Mouse (Mus musculus) stomach, postnatal 0 days (tissue): ENCODE measurements around the gene Adamtsl1. TPM values are rescaled to one million over a fixed set of nuclear protein-coding genes. Genes with fewer than 3 reads are reported as not detected.

ENCODE experiments used
- ATAC-seq: fragments of 200-750 bp; cut with Nextera tagmentation; 2 replicates; pipeline ENCODE4 v1.8.0; 2017; ENCODE audit not compliant: low FRiP score, low TSS enrichment
- DNase-seq: peaks from one replicate; pipeline ENCODE4 v3.0.0-alpha.2; 2016; ENCODE audit warnings: low spot score
- H3K27ac ChIP-seq: fragments of 300-500 bp; sonication (generic); replicated peaks from 2 replicates; pipeline ENCODE4 v1.5.1; 2014; ENCODE audit warnings: mild to moderate bottlenecking, control low read depth
- H3K27me3 ChIP-seq: fragments of 300-500 bp; sonication (generic); 2 replicates; pipeline ENCODE4 v1.6.1; 2014; ENCODE audit warnings: low read length; ENCODE audit not compliant: control insufficient read depth, insufficient read depth
- H3K36me3 ChIP-seq: fragments of 300-500 bp; sonication (generic); 2 replicates; pipeline ENCODE4 v1.6.1; 2014; ENCODE audit warnings: low read length, mixed read lengths; ENCODE audit not compliant: control insufficient read depth, insufficient read depth
- H3K4me1 ChIP-seq: fragments of 300-500 bp; sonication (generic); replicated peaks from 2 replicates; pipeline ENCODE4 v1.6.1; 2014; ENCODE audit warnings: antibody characterized with exemption; ENCODE audit not compliant: control insufficient read depth, insufficient read depth
- H3K4me2 ChIP-seq: fragments of 300-500 bp; sonication (generic); replicated peaks from 2 replicates; pipeline ENCODE4 v1.6.1; 2014; ENCODE audit warnings: low read depth, mild to moderate bottlenecking, control low read depth, moderate library complexity
- H3K4me3 ChIP-seq: fragments of 300-500 bp; sonication (generic); 2 replicates; pipeline ENCODE4 v1.5.1; 2014; ENCODE audit warnings: low read depth, low read length, control low read depth
- H3K9ac ChIP-seq: fragments of 300-500 bp; sonication (generic); 2 replicates; pipeline ENCODE4 v1.6.1; 2014; ENCODE audit warnings: mild to moderate bottlenecking, low read length, control low read depth, mixed read lengths
- H3K9me3 ChIP-seq: fragments of 300-500 bp; sonication (generic); 2 replicates; pipeline ENCODE4 v1.6.1; 2016; ENCODE audit warnings: low read length; ENCODE audit not compliant: control insufficient read depth
- CTCF ChIP-seq: IDR thresholded peaks from 2 replicates; pipeline ENCODE4 v1.5.1; 2016; ENCODE audit warnings: antibody characterized with exemption, low read depth, mild to moderate bottlenecking, moderate library complexity
- EP300 ChIP-seq: optimal IDR thresholded peaks from 2 replicates; pipeline ENCODE3; 2016; ENCODE audit warnings: antibody characterized with exemption
- WGBS: fragments of 180-500 bp; shearing (Covaris S2); extraction: QIAGEN DNeasy Blood & Tissue Kit; methylation state at CpG from one replicate; pipeline ENCODE4 v1.1.7; 2014; 5-methylcytosine and 5-hydroxymethylcytosine counted together
- polyA plus RNA-seq: library from polyadenylated mRNA; unstranded; fragments of >200 nt; fragmentation: Nextera tagmentation; extraction: Ambion mirVana; gene quantifications from 2 replicates; pipeline ENCODE4 v1.2.1, GENCODE M21; 2015

Gene Adamtsl1
- polyA plus RNA-seq, 1 experiment from 2014 or later: 7.3 TPM

GRCm38 (mm10) chr4:86108325-86108724 is 594.4 kb downstream of the Adamtsl1 start:
- ATAC-seq (no peak), DNase-seq (no peak)
- no peak overlapping the region for H3K9ac ChIP-seq
- TF ChIP-seq CTCF: no peak
- no peak for TF ChIP-seq EP300
- H3K36me3 ChIP-seq: no peaks in the 10 kb centered on the region
- no peak overlapping the region for H3K4me3 ChIP-seq
- 90% methylated on average over 4 of the region's 4 CpGs for WGBS
- no peak overlapping the region for H3K27ac ChIP-seq
- H3K4me1 ChIP-seq: no peaks in the 10 kb centered on the region
- H3K4me2 ChIP-seq: no peak overlapping the region
- H3K27me3 ChIP-seq: no peaks in the 10 kb centered on the region
- H3K9me3 ChIP-seq: no peaks in the 10 kb centered on the region

GRCm38 (mm10) chr4:86119067-86119466 is 605.1 kb downstream of the Adamtsl1 start:
- Histone ChIP-seq H3K4me1 (no peaks in the 10 kb centered on the region), H3K9ac (no peak overlapping the region), H3K9me3 (no peaks in the 10 kb centered on the region), H3K4me3 (no peak overlapping the region), H3K27me3 (no peaks in the 10 kb centered on the region), H3K27ac (no peak overlapping the region), H3K36me3 (no peaks in the 10 kb centered on the region), H3K4me2 (no peak overlapping the region)
- WGBS: 50% methylated on average over 2 of the region's 2 CpGs
- no peak for TF ChIP-seq EP300
- no peak for TF ChIP-seq CTCF
- no peak for DNase-seq
- ATAC-seq: no peak

GRCm38 (mm10) chr4:86122431-86122830 is 608.5 kb downstream of the Adamtsl1 start:
- DNase-seq (no peak), ATAC-seq (no peak)
- H3K4me1 ChIP-seq: no peaks in the 10 kb centered on the region
- no peaks in the 10 kb centered on the region for H3K9me3 ChIP-seq
- no peak for TF ChIP-seq EP300
- TF ChIP-seq CTCF: no peak
- H3K36me3 ChIP-seq: no peaks in the 10 kb centered on the region
- H3K9ac ChIP-seq: no peak overlapping the region
- no peak overlapping the region for H3K4me3 ChIP-seq
- H3K27me3 ChIP-seq: no peaks in the 10 kb centered on the region
- no peak overlapping the region for H3K27ac ChIP-seq
- H3K4me2 ChIP-seq: no peak overlapping the region
- WGBS: 38% methylated on average over 5 of the region's 5 CpGs

GRCm38 (mm10) chr4:86124374-86124773 is 610.4 kb downstream of the Adamtsl1 start:
- Histone ChIP-seq H3K4me2 (no peak overlapping the region), H3K4me3 (no peak overlapping the region), H3K9me3 (no peaks in the 10 kb centered on the region), H3K36me3 (no peaks in the 10 kb centered on the region), H3K27me3 (no peaks in the 10 kb centered on the region), H3K9ac (no peak overlapping the region), H3K27ac (no peak overlapping the region), H3K4me1 (no peaks in the 10 kb centered on the region)
- WGBS: 33% methylated on average over 3 of the region's 3 CpGs
- DNase-seq (no peak), ATAC-seq (no peak)
- no peak for TF ChIP-seq EP300
- no peak for TF ChIP-seq CTCF

GRCm38 (mm10) chr4:86126636-86127035 is 612.7 kb downstream of the Adamtsl1 start:
- Histone ChIP-seq H3K27ac (no peak overlapping the region), H3K4me2 (no peak overlapping the region), H3K4me1 (no peaks in the 10 kb centered on the region), H3K9ac (no peak overlapping the region), H3K4me3 (no peak overlapping the region), H3K9me3 (no peaks in the 10 kb centered on the region), H3K36me3 (no peaks in the 10 kb centered on the region), H3K27me3 (no peaks in the 10 kb centered on the region)
- WGBS: 59% methylated on average over 2 of the region's 2 CpGs
- DNase-seq (no peak), ATAC-seq (no peak)
- no peak for TF ChIP-seq EP300
- no peak for TF ChIP-seq CTCF

- WGBS: 60% methylated on average over 4 of the region's 4 CpGs
- ATAC-seq: no peak
- no peak for DNase-seq
- H3K27ac ChIP-seq: no peak overlapping the region
- TF ChIP-seq EP300 (no peak), CTCF (no peak)
- no peaks in the 10 kb centered on the region for H3K4me1 ChIP-seq
- no peaks in the 10 kb centered on the region for H3K36me3 ChIP-seq
- H3K4me2 ChIP-seq: no peak overlapping the region
- no peaks in the 10 kb centered on the region for H3K27me3 ChIP-seq
- no peak overlapping the region for H3K4me3 ChIP-seq
- no peaks in the 10 kb centered on the region for H3K9me3 ChIP-seq
- H3K9ac ChIP-seq: no peak overlapping the region
These were observed 644.6 kb downstream of the Adamtsl1 start for GRCm38 (mm10) chr4:86158551-86158950.
